Mouse (Mus musculus) embryonic facial prominence, embryonic 11.5 days (tissue): ENCODE results near the gene Grk5. TPM values are rescaled to one million over a fixed set of nuclear protein-coding genes. Genes with fewer than 3 reads are reported as not detected.

ENCODE experiments used
- ATAC-seq: fragments of 200-750 bp; cut with Nextera tagmentation; replicated peaks from 2 replicates; pipeline ENCODE4 v1.8.0; 2017; ENCODE audit warnings: low read depth; ENCODE audit not compliant: insufficient number of reproducible peaks, low FRiP score, low TSS enrichment
- DNase-seq: peaks from one replicate; pipeline ENCODE4 v3.0.0-alpha.2; 2015; ENCODE audit warnings: low spot score
- H3K27ac ChIP-seq: fragments of 300-500 bp; sonication (generic); replicated peaks from 2 replicates; pipeline ENCODE4 v1.5.1; 2014; ENCODE audit warnings: mild to moderate bottlenecking, low read depth, low read length, control low read depth
- H3K27me3 ChIP-seq: fragments of 300-500 bp; sonication (generic); 2 replicates; pipeline ENCODE4 v1.6.1; 2014; ENCODE audit warnings: mild to moderate bottlenecking, low read length, moderate library complexity, mixed read lengths; ENCODE audit not compliant: control insufficient read depth, insufficient read depth
- H3K36me3 ChIP-seq: fragments of 300-500 bp; sonication (generic); replicated peaks from 2 replicates; pipeline ENCODE4 v1.6.1; 2014; ENCODE audit warnings: low read depth, mild to moderate bottlenecking, low read length, moderate library complexity, mixed read lengths; ENCODE audit not compliant: control insufficient read depth, insufficient read depth
- H3K4me1 ChIP-seq: fragments of 300-500 bp; sonication (generic); 2 replicates; pipeline ENCODE4 v1.6.1; 2014; ENCODE audit warnings: low read length, mixed read lengths; ENCODE audit not compliant: control insufficient read depth, insufficient read depth
- H3K4me2 ChIP-seq: fragments of 300-500 bp; sonication (generic); 2 replicates; pipeline ENCODE4 v1.6.1; 2014; ENCODE audit warnings: low read depth, mild to moderate bottlenecking, control low read depth, low read length, moderate library complexity
- H3K4me3 ChIP-seq: fragments of 300-500 bp; sonication (generic); 2 replicates; pipeline ENCODE4 v1.5.1; 2014; ENCODE audit warnings: low read depth, low read length, control low read depth
- H3K9ac ChIP-seq: fragments of 300-500 bp; sonication (generic); replicated peaks from 2 replicates; pipeline ENCODE4 v1.6.1; 2014; ENCODE audit warnings: mild to moderate bottlenecking, control low read depth, low read length
- H3K9me3 ChIP-seq: fragments of 300-500 bp; sonication (generic); replicated peaks from 2 replicates; pipeline ENCODE4 v1.6.1; 2016; ENCODE audit warnings: mild to moderate bottlenecking, low read length, inconsistent platforms, mixed read lengths; ENCODE audit not compliant: control insufficient read depth
- WGBS: fragments of 180-500 bp; shearing (Covaris S2); extraction: QIAGEN DNeasy Blood & Tissue Kit; methylation state at CpG from one replicate; pipeline ENCODE4 v1.1.7; 2014; 5-methylcytosine and 5-hydroxymethylcytosine counted together
- polyA plus RNA-seq: library from polyadenylated mRNA; unstranded; fragments of >200 nt; fragmentation: Nextera tagmentation; extraction: Ambion mirVana; gene quantifications from 2 replicates; pipeline ENCODE4 v1.2.1, GENCODE M21; 2014

Grk5 gene
- polyA plus RNA-seq, 1 experiment from 2014 or later = 2.1 TPM

GRCm38 (mm10) chr19:60994214-60994613 is 104.7 kb downstream of the Grk5 start:
- H3K27ac ChIP-seq = no peak overlapping the region
- DNase-seq = no peak
- WGBS = 57% methylated on average over 3 of the region's 3 CpGs

DNA sequence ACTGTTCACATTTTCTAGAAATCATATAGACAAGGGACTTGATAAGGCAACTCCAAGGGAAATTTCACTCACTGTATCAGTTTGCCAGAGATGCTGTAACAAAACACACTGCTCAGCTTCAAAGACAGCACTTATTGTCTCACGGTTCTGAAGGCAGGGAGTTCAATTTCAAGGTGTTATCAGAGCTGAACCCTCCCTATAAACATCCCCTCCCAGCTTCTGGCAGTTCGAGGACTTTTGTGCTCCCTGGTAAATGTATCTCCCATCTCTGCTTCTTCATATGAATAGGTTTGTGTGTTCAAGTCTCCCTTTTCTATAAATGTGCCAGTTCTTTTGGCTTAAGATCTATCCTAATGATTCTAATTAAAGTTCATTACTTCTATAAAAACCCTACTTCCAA is 105.3 kb downstream of the Grk5 start:
- no peaks in the 10 kb centered on the region for H3K36me3 ChIP-seq
- no peaks in the 10 kb centered on the region for H3K27me3 ChIP-seq
- H3K4me1 ChIP-seq = no peaks in the 10 kb centered on the region
- DNase-seq (no peak), ATAC-seq (no peak)
- H3K9ac ChIP-seq = no peak overlapping the region
- no peak overlapping the region for H3K27ac ChIP-seq
- H3K4me3 ChIP-seq = no peak overlapping the region
- H3K9me3 ChIP-seq = no peaks in the 10 kb centered on the region
- no peak overlapping the region for H3K4me2 ChIP-seq
- WGBS = 75% methylated on average over 2 of the region's 2 CpGs

More at GRCm38 (mm10) chr19:60994214-60994613, 104.7 kb downstream of the Grk5 start:
- Histone ChIP-seq H3K9me3 (no peaks in the 10 kb centered on the region), H3K9ac (no peak overlapping the region), H3K36me3 (no peaks in the 10 kb centered on the region), H3K4me2 (no peak overlapping the region), H3K27me3 (no peaks in the 10 kb centered on the region), H3K4me1 (no peaks in the 10 kb centered on the region), H3K4me3 (no peak overlapping the region)
- no peak for ATAC-seq

DNA sequence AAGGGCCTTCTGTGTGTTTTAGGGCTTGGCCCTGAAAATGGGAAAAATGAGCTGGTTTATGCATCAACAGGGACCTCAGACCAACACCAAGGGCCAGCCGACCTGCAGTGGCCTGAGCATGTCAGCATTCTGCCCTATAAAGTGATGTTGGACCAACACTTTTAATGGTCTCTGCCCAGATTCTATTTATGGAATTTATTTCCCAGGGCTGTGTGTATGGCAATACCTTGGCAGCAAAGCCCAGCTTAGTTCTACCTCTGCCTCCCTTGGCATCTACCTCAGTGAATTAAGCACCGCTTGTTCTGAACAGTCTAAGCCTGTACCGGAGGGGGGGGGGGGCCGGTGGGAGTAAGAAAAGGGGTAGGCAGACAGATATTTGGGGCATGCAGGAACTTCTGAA is 108.2 kb downstream of the Grk5 start:
- H3K9ac ChIP-seq = no peak overlapping the region
- DNase-seq (no peak), ATAC-seq (no peak)
- H3K4me2 ChIP-seq = no peak overlapping the region
- no peak overlapping the region for H3K4me3 ChIP-seq
- H3K27me3 ChIP-seq = no peaks in the 10 kb centered on the region
- no peaks in the 10 kb centered on the region for H3K9me3 ChIP-seq
- H3K4me1 ChIP-seq = no peaks in the 10 kb centered on the region
- 90% methylated on average over 4 of the region's 4 CpGs for WGBS
- no peak overlapping the region for H3K27ac ChIP-seq
- no peaks in the 10 kb centered on the region for H3K36me3 ChIP-seq

DNA sequence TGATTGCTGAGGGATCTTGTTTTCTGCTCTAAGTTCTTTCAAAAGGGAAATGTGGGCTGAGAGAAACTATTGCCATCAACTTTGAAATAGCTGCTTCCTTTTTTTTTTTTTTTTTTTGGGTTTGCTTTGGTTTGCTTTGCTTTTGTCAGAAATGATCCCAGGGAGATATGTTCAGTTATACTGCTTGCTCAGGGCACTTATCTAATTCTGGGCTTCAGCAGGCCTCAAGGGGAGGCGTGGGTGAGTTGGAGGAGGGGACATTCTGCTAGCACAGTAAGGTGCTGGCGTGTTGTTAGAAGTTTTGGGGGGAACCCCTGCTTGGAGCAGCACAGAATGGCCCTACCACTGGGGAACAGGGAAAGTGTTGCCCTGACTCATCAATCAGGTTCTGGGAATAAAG is 110.1 kb downstream of the Grk5 start:
- no peak overlapping the region for H3K4me3 ChIP-seq
- H3K27ac ChIP-seq = no peak overlapping the region
- ATAC-seq = no peak
- H3K36me3 ChIP-seq = no peaks in the 10 kb centered on the region
- WGBS = 78% methylated on average over 2 of the region's 2 CpGs
- no peaks in the 10 kb centered on the region for H3K9me3 ChIP-seq
- no peak for DNase-seq
- H3K27me3 ChIP-seq = no peaks in the 10 kb centered on the region
- H3K4me2 ChIP-seq = no peak overlapping the region
- no peak overlapping the region for H3K9ac ChIP-seq
- H3K4me1 ChIP-seq = no peaks in the 10 kb centered on the region

- DNase-seq (no peak), ATAC-seq (no peak)
- no peak overlapping the region for H3K9ac ChIP-seq
- H3K4me3 ChIP-seq = no peak overlapping the region
- no peaks in the 10 kb centered on the region for H3K4me1 ChIP-seq
- H3K4me2 ChIP-seq = no peak overlapping the region
- no peaks in the 10 kb centered on the region for H3K27me3 ChIP-seq
- H3K27ac ChIP-seq = no peak overlapping the region
- H3K9me3 ChIP-seq = no peaks in the 10 kb centered on the region
- 97% methylated on average over 2 of the region's 2 CpGs for WGBS
- no peaks in the 10 kb centered on the region for H3K36me3 ChIP-seq
Measured at GRCm38 (mm10) chr19:61000958-61001357, 111.4 kb downstream of the Grk5 start.

- H3K27me3 ChIP-seq = no peaks in the 10 kb centered on the region
- ATAC-seq (no peak), DNase-seq (no peak)
- no peaks in the 10 kb centered on the region for H3K4me1 ChIP-seq
- no peak overlapping the region for H3K9ac ChIP-seq
- H3K36me3 ChIP-seq = no peaks in the 10 kb centered on the region
- no peak overlapping the region for H3K27ac ChIP-seq
- H3K9me3 ChIP-seq = no peaks in the 10 kb centered on the region
- H3K4me2 ChIP-seq = no peak overlapping the region
- WGBS = 94% methylated on average over 2 of the region's 2 CpGs
- no peak overlapping the region for H3K4me3 ChIP-seq
Measured at GRCm38 (mm10) chr19:61009266-61009665, 119.7 kb downstream of the Grk5 start.

GRCm38 (mm10) chr19:61017477-61018266 is 128.1 kb downstream of the Grk5 start:
- Histone ChIP-seq H3K36me3 (no peaks in the 10 kb centered on the region), H3K4me2 (no peak overlapping the region), H3K4me3 (no peak overlapping the region), H3K4me1 (no peaks in the 10 kb centered on the region), H3K9ac (no peak overlapping the region), H3K9me3 (no peaks in the 10 kb centered on the region), H3K27me3 (no peaks in the 10 kb centered on the region), H3K27ac (no peak overlapping the region)
- 88% methylated on average over 1 of the region's 1 CpGs for WGBS
- ATAC-seq (no peak), DNase-seq (no peak)

DNA sequence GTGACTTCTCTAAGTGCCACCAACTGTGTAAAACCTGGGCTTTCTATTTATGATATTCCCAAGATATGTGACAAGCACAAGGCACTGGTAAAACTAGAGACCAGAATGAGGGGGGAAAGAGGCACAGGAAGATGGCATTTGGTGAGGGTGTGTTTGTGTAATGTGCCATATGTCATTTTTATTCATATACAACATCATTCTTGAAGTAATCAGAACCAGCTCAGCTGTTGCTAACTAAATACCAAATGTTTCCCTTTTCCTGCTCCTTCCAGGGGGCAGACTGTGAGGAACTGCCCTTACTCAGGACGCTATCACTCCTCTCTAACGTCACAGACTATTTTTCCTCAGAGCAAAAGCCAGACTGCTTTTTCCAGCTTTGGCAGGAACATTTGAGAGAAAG is 132.0 kb downstream of the Grk5 start:
- 0 out of 2 replicates have a peak overlapping the region, but pooled peaks have one; percentile 32 for H3K27ac ChIP-seq
- ATAC-seq (no peak), DNase-seq (peak; percentile 8)
- H3K4me1 ChIP-seq = no peaks in the 10 kb centered on the region
- no peak overlapping the region for H3K4me3 ChIP-seq
- H3K27me3 ChIP-seq = no peaks in the 10 kb centered on the region
- no peak overlapping the region for H3K4me2 ChIP-seq
- no peaks in the 10 kb centered on the region for H3K9me3 ChIP-seq
- no peak overlapping the region for H3K9ac ChIP-seq
- H3K36me3 ChIP-seq = no peaks in the 10 kb centered on the region
- WGBS = 48% methylated on average over 2 of the region's 2 CpGs
